Mouse (Mus musculus) myocyte (in vitro differentiated cells): ENCODE measurements around the gene Plekhj1.

ENCODE experiments used
- E2F4 ChIP-seq: IDR thresholded peaks from one replicate; pipeline ENCODE4 v1.6.1; 2011; ENCODE audit warnings: mild to moderate bottlenecking, control low read depth, moderate library complexity; ENCODE audit not compliant: insufficient read depth
- MAX ChIP-seq: IDR thresholded peaks from one replicate; pipeline ENCODE4 v1.6.1; 2011; ENCODE audit warnings: low read depth, mild to moderate bottlenecking, control low read depth
- POLR2A ChIP-seq: IDR thresholded peaks from one replicate; pipeline ENCODE4 v1.6.1; 2011; ENCODE audit warnings: low read depth, mild to moderate bottlenecking, control low read depth, moderate library complexity; ENCODE audit not compliant: insufficient read length

DNA sequence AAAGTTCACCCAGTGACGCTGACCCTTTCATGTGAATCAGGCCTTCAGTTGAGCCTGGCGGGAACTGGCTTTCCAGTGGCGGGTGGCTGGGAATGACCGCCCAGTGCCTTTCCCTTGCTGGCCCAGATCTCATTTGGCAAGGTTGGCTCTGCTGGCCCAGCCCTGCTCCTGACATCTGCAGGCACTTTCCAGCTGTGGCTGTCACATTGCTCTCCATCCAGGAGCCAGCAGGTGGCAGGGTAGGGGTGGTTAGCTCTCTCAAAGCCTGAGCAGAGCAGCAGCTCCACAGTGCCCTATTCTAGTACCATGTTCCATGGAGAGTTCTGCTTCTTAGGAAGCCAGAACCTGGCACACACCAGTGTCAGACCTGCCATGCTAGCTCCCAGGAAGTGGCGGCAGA, 40.7 kb downstream of the Plekhj1 start:
- TF ChIP-seq E2F4 = no peak
- TF ChIP-seq POLR2A = no peak
- TF ChIP-seq MAX = no peak
